Mouse (Mus musculus) midbrain, embryonic 12.5 days (tissue): ENCODE data around the gene Il12rb1. TPM values are rescaled to one million over a fixed set of nuclear protein-coding genes. Genes with fewer than 3 reads are reported as not detected.

Source experiments
- ATAC-seq: fragments of 200-750 bp; cut with Nextera tagmentation; 2 replicates; pipeline ENCODE4 v1.8.0; 2017; ENCODE audit warnings: low read depth, moderate TSS enrichment, moderate library complexity; ENCODE audit not compliant: low FRiP score
- H3K27ac ChIP-seq: fragments of 300-500 bp; sonication (generic); replicated peaks from 2 replicates; pipeline ENCODE4 v1.5.1; 2016; ENCODE audit warnings: mild to moderate bottlenecking
- H3K27me3 ChIP-seq: fragments of 300-500 bp; sonication (generic); 2 replicates; pipeline ENCODE4 v1.6.1; 2016; ENCODE audit warnings: mild to moderate bottlenecking
- H3K36me3 ChIP-seq: fragments of 300-500 bp; sonication (generic); 2 replicates; pipeline ENCODE4 v1.6.1; 2016
- H3K4me1 ChIP-seq: fragments of 300-500 bp; sonication (generic); 2 replicates; pipeline ENCODE4 v1.6.1; 2016
- H3K4me2 ChIP-seq: fragments of 300-500 bp; sonication (generic); replicated peaks from 2 replicates; pipeline ENCODE4 v1.6.1; 2016; ENCODE audit warnings: mild to moderate bottlenecking, moderate library complexity
- H3K4me3 ChIP-seq: fragments of 300-500 bp; sonication (generic); 2 replicates; pipeline ENCODE4 v1.5.1; 2016; ENCODE audit warnings: mild to moderate bottlenecking
- H3K9ac ChIP-seq: fragments of 300-500 bp; sonication (generic); replicated peaks from 2 replicates; pipeline ENCODE4 v1.6.1; 2016; ENCODE audit warnings: mild to moderate bottlenecking, moderate library complexity
- H3K9me3 ChIP-seq: fragments of 300-500 bp; sonication (generic); 2 replicates; pipeline ENCODE4 v1.6.1; 2016; ENCODE audit warnings: mild to moderate bottlenecking
- WGBS: fragments of 180-500 bp; shearing (Covaris S2); methylation state at CpG from one replicate; pipeline ENCODE4 v1.1.7; 2016; 5-methylcytosine and 5-hydroxymethylcytosine counted together
- polyA plus RNA-seq: library from polyadenylated mRNA; unstranded; fragments of >200 nt; fragmentation: Nextera tagmentation; extraction: Ambion mirVana; gene quantifications from 2 replicates; pipeline ENCODE4 v1.2.1, GENCODE M21; 2016

Gene Il12rb1
- polyA plus RNA-seq, 1 experiment from 2014 or later: 0.08 TPM

DNA sequence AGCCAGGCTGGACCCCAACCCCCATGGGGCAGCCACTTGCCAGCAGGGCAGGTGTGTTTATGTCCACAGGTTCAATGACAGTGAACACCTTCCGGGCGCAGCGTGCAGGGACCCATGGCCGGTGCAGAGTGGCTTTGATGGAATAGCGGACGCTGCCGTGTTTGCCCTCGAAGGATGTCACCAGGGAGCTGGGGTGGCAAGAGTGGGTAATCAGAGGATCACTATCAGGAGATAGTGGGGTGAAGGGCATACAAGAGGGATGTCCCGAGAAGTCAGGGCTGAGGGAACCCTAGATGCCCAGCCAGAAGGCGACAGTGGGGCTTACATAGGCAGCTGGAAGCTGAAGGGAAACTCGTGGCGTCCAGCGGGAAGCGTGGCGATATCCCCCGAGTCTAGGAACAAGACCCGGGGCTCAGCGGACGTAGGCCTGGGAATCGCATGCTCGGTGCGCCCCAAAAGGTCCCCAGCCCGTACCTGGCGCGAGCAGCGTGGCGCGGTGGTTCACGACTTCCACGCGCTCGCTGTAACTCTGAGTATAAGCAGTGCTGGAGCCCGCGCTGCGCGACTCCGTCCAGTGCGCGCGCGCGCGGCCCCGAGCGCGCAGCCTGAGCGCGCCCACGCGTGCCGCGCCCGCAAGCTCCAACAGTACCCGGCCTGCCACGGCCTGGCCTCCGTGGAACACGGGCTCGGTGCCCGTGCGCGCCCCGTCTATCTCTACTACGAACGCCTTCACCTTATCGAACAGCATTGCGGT, 30.6 kb downstream of the Il12rb1 start:
- Histone ChIP-seq H3K36me3 (peaks cover 13% of the 10 kb centered on the region), H3K27me3 (no peaks in the 10 kb centered on the region), H3K9ac (peak overlapping the region; percentile 70), H3K4me2 (peak overlapping the region; percentile 75), H3K4me1 (peaks cover 11% of the 10 kb centered on the region), H3K27ac (peak overlapping the region; percentile 83), H3K4me3 (peak overlapping the region; percentile 66), H3K9me3 (no peaks in the 10 kb centered on the region)
- WGBS: 4% methylated on average over 66 of the region's 66 CpGs
- ATAC-seq: peak; percentile 52

DNA sequence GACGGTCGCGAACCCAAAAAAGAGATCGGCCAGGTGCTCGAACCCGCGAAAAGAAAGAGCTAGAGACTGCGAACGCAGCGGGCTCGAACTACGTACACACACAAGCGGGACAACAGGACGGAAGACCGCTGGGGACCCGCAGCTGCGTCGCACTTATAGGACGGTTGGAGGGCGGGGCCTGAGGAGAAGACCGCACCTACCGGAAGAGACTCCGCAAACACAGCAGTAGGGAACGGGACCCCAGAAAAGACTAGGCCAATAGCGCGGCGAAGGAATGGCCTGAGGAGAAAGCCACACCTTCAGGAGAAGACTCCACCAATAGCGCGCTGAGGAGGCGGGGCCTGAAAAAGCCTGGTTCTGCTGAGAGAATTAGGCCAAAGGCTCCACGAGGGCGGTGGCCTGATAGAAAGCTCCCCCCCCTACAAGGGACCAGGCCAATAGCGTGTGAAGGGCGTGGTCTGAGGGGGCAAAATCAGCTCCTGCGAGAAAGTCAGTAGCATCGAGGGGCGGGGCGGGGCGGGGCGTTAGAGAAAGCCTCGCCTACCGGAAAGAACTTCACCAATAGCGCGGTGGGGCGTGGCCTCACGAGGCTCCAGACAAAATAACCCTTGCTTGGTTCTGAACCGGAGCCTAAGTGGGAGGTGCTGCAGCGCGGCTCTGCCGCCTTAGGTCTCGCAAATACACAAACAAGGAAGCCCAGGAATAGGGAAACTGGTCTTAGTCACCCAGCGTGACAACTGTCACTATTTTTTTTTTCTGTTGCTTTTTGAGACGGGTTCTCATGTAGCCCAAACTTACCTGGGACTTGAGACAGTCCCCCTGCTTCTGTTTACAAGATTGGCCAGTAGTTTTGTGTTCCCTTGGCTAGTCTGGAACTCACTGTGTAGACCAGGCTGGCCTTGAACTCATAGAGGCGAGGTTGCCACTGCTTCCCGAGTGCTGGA, 31.4 kb downstream of the Il12rb1 start, which contains the start of gene Arrdc2:
TSS of gene Arrdc2 (minus strand) at position 313 of the 944 bp plus-strand sequence.
- H3K9ac ChIP-seq: peak within 1 kb of the TSS; percentile 70
- peak within 1 kb of the TSS; percentile 75 for H3K4me2 ChIP-seq
- WGBS: 2% methylated on average over 55 of the region's 55 CpGs
- H3K27ac ChIP-seq: peak within 1 kb of the TSS; percentile 83
- peak; percentile 96 for ATAC-seq
- H3K4me3 ChIP-seq: peak within 1 kb of the TSS; percentile 66
- no peaks in the 10 kb centered on the region for H3K9me3 ChIP-seq
- H3K36me3 ChIP-seq: peaks cover 13% of the 10 kb centered on the region
- H3K4me1 ChIP-seq: peaks cover 11% of the 10 kb centered on the region
- no peaks in the 10 kb centered on the region for H3K27me3 ChIP-seq

DNA sequence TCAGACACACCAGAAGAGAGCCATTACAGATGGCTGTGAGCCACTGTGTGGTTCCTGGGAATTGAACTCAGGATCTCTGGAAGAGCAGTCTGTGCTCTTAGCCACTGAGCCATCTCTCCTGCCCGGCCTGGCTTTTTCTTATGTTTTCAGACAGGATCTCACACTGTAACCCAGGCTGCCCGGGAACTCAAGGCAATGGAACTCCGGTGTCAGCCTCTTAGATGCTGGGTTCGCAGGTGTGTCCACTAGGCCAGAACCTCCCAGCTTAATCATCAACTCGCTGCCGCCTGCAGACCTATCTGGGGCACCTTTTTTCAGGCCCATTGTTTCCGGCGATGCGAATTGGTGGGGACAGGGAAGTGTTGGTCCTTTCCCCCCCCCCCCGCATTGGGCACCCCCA, 32.3 kb downstream of the Il12rb1 start:
- peak overlapping the region; percentile 49; the same call in 1 of the 2 replicates for H3K27ac ChIP-seq

DNA sequence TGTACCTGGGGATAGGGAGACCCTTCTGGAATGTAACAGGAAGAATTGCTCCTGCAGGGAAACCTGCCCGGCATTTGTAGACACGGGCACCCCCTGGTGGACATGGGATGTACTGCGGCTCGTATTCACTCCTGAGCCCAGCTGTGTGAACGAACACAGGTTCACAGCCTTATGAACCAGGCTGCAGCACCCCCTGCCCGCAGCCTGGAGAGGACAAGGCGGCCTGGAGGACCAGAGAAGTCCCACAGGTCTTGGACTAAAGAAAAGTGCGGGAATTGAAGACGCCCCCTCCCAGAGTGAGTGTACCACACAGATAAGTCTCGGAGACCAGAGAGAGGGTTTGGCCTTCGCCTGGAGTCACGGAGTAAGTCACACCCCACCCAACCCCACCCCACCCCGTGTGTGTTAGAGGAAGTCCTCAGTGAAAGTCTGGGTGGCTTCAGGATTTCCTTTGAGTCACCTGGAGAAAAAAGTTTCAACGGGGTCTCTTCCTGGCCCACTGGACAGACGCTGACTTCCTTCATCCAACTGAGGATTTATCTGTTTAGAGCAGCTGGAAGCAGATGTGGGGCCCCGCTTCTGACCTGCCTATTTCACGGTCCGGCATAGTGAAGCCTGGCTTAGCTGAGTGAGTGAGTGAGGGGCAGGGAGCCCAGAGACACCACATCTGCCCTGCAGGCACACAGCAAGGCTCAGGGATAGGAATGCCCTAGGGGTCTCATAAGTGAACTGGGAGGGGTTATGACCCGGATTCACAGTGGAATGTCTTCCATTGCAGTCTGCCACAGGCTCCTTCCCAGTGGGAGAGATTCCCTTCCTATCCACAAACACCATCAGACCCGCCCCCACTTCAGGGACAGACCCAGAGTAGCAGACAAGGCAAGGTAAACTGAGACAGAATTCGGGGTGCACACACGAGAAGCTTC, 33.2 kb downstream of the Il12rb1 start:
- H3K27me3 ChIP-seq: no peaks in the 10 kb centered on the region
- no peak overlapping the region for H3K9ac ChIP-seq
- 42% methylated on average over 22 of the region's 22 CpGs for WGBS
- H3K4me2 ChIP-seq: no peak overlapping the region
- H3K36me3 ChIP-seq: no peaks in the 10 kb centered on the region
- H3K27ac ChIP-seq: 0 out of 2 replicates have a peak overlapping the region, but pooled peaks have one; percentile 49
- H3K9me3 ChIP-seq: no peaks in the 10 kb centered on the region
- H3K4me3 ChIP-seq: no peak overlapping the region
- peaks cover 11% of the 10 kb centered on the region for H3K4me1 ChIP-seq
- 0 out of 2 replicates have a peak, but pooled peaks have one; percentile 1 for ATAC-seq

More for the DNA sequence above, 32.3 kb downstream of the Il12rb1 start:
- Histone ChIP-seq H3K36me3 (peaks cover 5% of the 10 kb centered on the region), H3K4me2 (no peak overlapping the region), H3K4me1 (peaks cover 11% of the 10 kb centered on the region), H3K9ac (no peak overlapping the region), H3K9me3 (no peaks in the 10 kb centered on the region), H3K27me3 (no peaks in the 10 kb centered on the region), H3K4me3 (no peak overlapping the region)
- 64% methylated on average over 10 of the region's 10 CpGs for WGBS
- no peak for ATAC-seq

DNA sequence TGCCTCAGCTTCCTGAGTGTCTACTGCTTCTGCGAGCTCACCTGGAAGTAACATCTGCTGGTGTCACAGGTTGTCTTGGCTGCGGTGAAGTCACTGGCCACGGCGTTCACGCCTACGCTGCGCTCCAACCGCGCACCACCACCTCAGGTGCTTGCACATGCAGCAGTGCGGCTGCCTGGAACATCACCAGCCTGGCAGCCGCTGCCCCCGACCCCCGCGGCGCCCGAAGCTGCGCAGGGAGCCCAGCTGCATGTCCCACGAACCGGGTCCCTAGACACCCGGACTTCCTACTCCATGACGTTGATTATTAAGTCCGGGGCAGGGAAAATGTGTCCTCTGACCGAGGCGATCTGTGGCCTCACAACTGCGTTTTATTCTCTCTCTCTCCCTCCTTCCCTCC, 34.2 kb downstream of the Il12rb1 start:
- Histone ChIP-seq H3K36me3 (no peaks in the 10 kb centered on the region), H3K27me3 (no peaks in the 10 kb centered on the region), H3K27ac (no peak overlapping the region), H3K4me3 (no peak overlapping the region), H3K9me3 (no peaks in the 10 kb centered on the region), H3K4me2 (no peak overlapping the region), H3K4me1 (peaks cover 16% of the 10 kb centered on the region), H3K9ac (no peak overlapping the region)
- ATAC-seq: no peak
- 71% methylated on average over 25 of the region's 25 CpGs for WGBS

DNA sequence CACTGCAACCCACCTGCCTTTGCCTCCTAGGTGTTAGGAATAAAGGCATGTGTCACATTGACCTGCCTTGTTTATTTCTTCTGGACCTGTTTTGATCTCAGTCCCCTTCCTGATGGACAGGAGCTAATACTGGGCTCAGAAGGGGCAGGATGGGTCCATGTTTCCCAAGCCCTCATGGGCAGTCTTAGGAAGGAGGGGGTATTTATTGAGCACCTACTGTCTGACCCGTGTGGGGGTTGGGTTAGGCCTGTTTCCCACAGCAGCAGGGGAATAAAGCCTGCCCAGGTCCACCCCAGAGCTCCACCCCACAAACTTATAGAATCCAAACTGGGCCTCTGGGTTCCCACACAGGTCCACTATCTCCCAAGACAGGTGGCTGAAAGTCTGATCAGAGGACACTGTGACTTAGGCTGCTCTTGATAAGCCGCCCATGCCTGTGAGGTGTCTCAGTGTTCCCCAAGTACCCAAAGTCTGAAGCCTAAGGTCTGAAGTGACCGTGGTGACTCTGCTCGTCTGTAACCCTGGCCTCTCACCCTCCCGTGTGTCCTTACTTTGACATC, 35.0 kb downstream of the Il12rb1 start:
- Histone ChIP-seq H3K27me3 (no peaks in the 10 kb centered on the region), H3K36me3 (no peaks in the 10 kb centered on the region), H3K27ac (no peak overlapping the region), H3K9me3 (no peaks in the 10 kb centered on the region), H3K9ac (no peak overlapping the region), H3K4me3 (no peak overlapping the region), H3K4me2 (no peak overlapping the region), H3K4me1 (peaks cover 16% of the 10 kb centered on the region)
- no peak for ATAC-seq
- WGBS: 88% methylated on average over 5 of the region's 5 CpGs

DNA sequence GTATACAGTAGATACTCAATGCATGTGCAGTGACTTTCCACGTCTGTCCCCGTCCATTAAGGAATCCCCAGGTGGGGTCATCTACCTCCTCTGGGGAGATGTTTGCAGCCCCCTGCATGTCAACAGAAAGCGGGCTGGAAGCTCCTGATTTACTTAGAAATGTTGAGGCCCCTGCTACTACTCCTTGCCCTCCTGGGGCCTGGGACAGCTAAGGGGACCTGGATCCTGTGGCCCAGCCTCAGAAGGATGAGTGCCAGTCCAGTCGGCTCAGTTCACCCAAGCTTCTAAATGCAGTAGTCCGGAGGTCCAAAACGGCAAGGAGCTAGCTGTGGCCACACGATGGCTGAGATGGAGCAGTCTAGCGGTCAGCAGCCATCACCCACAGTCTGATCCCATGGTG, 35.7 kb downstream of the Il12rb1 start:
- no peak overlapping the region for H3K4me3 ChIP-seq
- H3K27me3 ChIP-seq: no peaks in the 10 kb centered on the region
- H3K9me3 ChIP-seq: no peaks in the 10 kb centered on the region
- 88% methylated on average over 8 of the region's 8 CpGs for WGBS
- 0 out of 2 replicates have a peak overlapping the region, but pooled peaks have one; percentile 7 for H3K9ac ChIP-seq
- no peak overlapping the region for H3K4me2 ChIP-seq
- 0 out of 2 replicates have a peak, but pooled peaks cover 2% of the 10 kb centered on the region for H3K36me3 ChIP-seq
- H3K27ac ChIP-seq: no peak overlapping the region
- peaks cover 9% of the 10 kb centered on the region; the same call in 1 of the 2 replicates for H3K4me1 ChIP-seq
- no peak for ATAC-seq

DNA sequence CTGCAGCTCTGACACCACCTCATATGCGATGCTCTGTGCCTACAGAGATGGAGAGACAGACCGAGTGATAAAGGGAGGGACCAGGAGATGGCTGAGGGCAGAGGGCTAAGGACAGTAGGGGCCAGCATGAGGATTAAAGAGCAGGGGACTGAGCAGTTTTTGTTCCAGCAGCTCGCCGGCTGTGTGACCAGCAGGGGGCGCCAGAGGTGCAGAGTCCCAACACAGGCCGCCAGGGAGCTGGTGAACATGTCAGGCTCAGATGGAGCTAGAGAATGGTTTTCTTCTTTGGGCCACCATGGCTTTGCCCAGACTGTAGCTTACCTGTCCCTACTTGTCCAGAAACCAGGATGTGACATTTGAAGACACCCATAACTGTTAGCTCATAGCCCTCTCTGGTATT, 36.3 kb downstream of the Il12rb1 start:
- Histone ChIP-seq H3K4me2 (no peak overlapping the region), H3K9ac (0 out of 2 replicates have a peak overlapping the region, but pooled peaks have one; percentile 7)

DNA sequence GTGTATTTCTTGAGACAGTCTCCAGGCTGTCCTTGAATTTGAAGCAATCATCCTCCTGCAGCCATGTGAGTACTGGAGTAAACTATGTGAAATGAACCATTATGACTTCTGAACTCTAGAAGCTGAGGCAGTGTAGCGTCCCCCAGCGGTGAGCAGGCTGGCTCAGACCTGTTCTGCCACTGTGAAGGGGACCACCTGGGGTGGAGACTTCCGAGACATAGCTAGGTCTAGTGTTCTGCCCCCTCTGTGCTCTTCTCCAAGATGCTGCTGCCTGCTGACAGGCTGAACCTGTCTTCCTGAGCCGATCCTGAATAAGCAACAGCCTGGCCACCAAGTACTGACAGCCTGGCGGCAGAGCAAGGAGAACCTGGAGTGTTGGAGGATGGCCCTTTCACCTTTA, 36.9 kb downstream of the Il12rb1 start:
- 0 out of 2 replicates have a peak, but pooled peaks cover 2% of the 10 kb centered on the region for H3K36me3 ChIP-seq
- WGBS: 37% methylated on average over 5 of the region's 5 CpGs
- no peak overlapping the region for H3K4me2 ChIP-seq
- H3K27ac ChIP-seq: no peak overlapping the region
- H3K9ac ChIP-seq: no peak overlapping the region
- H3K9me3 ChIP-seq: no peaks in the 10 kb centered on the region
- H3K27me3 ChIP-seq: no peaks in the 10 kb centered on the region
- no peak overlapping the region for H3K4me3 ChIP-seq
- peaks cover 8% of the 10 kb centered on the region; the same call in 1 of the 2 replicates for H3K4me1 ChIP-seq
- no peak for ATAC-seq

More for the DNA sequence above, 36.3 kb downstream of the Il12rb1 start:
- Histone ChIP-seq H3K4me3 (no peak overlapping the region), H3K27me3 (no peaks in the 10 kb centered on the region), H3K36me3 (0 out of 2 replicates have a peak, but pooled peaks cover 2% of the 10 kb centered on the region), H3K9me3 (no peaks in the 10 kb centered on the region), H3K27ac (no peak overlapping the region), H3K4me1 (peaks cover 8% of the 10 kb centered on the region; the same call in 1 of the 2 replicates)
- 0 out of 2 replicates have a peak, but pooled peaks have one; percentile 5 for ATAC-seq
- WGBS: under 1% methylated on average over 6 of the region's 6 CpGs

DNA sequence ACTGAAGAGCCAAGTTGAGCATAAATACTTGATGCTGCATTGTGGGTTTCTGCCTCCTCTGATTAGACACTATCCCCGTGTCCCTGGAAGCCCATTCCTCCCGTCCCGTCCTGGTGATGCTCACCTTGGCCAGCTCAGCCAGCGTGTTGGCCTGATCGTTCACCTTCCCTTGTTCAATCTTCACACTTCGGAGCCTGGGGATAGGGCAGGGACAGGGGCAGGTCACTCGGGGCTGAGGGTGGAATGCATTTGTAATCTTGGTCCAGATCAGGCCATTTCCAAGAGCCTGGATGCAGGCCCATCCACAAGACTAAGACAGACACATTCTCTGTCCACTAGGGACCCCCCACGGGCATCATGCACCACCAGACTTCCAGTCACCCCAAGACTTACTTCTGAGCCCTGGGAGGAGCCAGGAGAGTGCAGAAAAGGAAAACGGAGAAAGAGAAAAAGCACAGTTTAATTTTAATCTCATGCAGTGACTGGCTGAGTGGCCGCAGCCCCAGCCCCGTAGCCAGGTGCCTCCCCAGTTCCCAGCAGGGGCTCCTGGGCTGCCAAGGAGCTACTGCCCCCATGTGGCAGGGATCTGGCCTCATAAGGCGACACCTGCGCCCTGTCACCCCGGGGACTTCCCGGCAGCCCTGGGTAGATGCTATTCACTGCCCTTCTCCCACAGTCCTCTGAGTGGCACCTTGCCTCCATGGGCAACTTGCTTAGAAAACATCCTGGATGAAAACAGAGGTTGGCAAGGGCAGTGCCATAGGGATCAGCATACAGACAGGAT, 38.3 kb downstream of the Il12rb1 start:
- H3K27me3 ChIP-seq: no peaks in the 10 kb centered on the region; the same call in 1 of the 2 replicates
- no peak overlapping the region for H3K4me3 ChIP-seq
- H3K27ac ChIP-seq: no peak overlapping the region
- H3K9ac ChIP-seq: no peak overlapping the region
- H3K4me1 ChIP-seq: peaks cover 5% of the 10 kb centered on the region; the same call in 1 of the 2 replicates
- ATAC-seq: no peak
- H3K4me2 ChIP-seq: no peak overlapping the region
- 47% methylated on average over 15 of the region's 15 CpGs for WGBS
- H3K36me3 ChIP-seq: 0 out of 2 replicates have a peak, but pooled peaks cover 2% of the 10 kb centered on the region
- no peaks in the 10 kb centered on the region for H3K9me3 ChIP-seq
